Mouse (Mus musculus): ENCODE data around the gene Olfr1018. TPM values are rescaled to one million over a fixed set of nuclear protein-coding genes. Genes with fewer than 3 reads are reported as not detected.

Olfr1018 gene
- polyA plus RNA-seq (2015; fragmentation: Nextera tagmentation; extraction: Ambion mirVana): not detected in 2 replicates

GRCm38 (mm10) chr2:85818179-85818578 is at the start of gene Olfr1018:
Gene Olfr1018, plus strand, starts transcription at chr2:85818479.
- Histone ChIP-seq H3K4me1 (replicated peaks; ENCODE audit: insufficient read depth, low read length) (no peaks in the 10 kb centered on the region), H3K9ac (ENCODE audit: low read depth, low read length) (no peak within 1 kb of the TSS), H3K36me3 (ENCODE audit: insufficient read depth, low read length) (no peaks in the 10 kb centered on the region), H3K27ac (no peak within 1 kb of the TSS), H3K4me3 (replicated peaks; ENCODE audit: low read depth, low read length) (no peak within 1 kb of the TSS), H3K4me2 (ENCODE audit: low read length) (no peak within 1 kb of the TSS), H3K27me3 (ENCODE audit: insufficient read depth, low read length) (no peaks in the 10 kb centered on the region), H3K9me3 (replicated peaks; ENCODE audit: low read length) (no peaks in the 10 kb centered on the region)
- ATAC-seq (replicated peaks; ENCODE audit: low FRiP score, low read depth): no peak
- TF ChIP-seq CTCF (IDR thresholded peaks at IDR 0.05; ENCODE audit: low read depth): no peak
- DNase-seq (ENCODE audit: low spot score): no peak

GRCm38 (mm10) chr2:85772413-85772812 is 45.9 kb upstream of the Olfr1018 start, which contains the start of gene Olfr1014:
Gene Olfr1014, plus strand, starts transcription at chr2:85772713.
- Histone ChIP-seq H3K9ac (ENCODE audit: low read depth, low read length) (no peak within 1 kb of the TSS), H3K9me3 (replicated peaks; ENCODE audit: low read length) (no peaks in the 10 kb centered on the region), H3K4me3 (replicated peaks; ENCODE audit: low read depth, low read length) (no peak within 1 kb of the TSS), H3K4me2 (ENCODE audit: low read length) (no peak within 1 kb of the TSS), H3K4me1 (replicated peaks; ENCODE audit: insufficient read depth, low read length) (no peaks in the 10 kb centered on the region), H3K36me3 (ENCODE audit: insufficient read depth, low read length) (no peaks in the 10 kb centered on the region), H3K27ac (no peak within 1 kb of the TSS), H3K27me3 (ENCODE audit: insufficient read depth, low read length) (no peaks in the 10 kb centered on the region)
- TF ChIP-seq CTCF (IDR thresholded peaks at IDR 0.05; ENCODE audit: low read depth): no peak
- DNase-seq (ENCODE audit: low spot score): no peak
- ATAC-seq (replicated peaks; ENCODE audit: low FRiP score, low read depth): no peak

GRCm38 (mm10) chr2:85781717-85782116 is 36.6 kb upstream of the Olfr1018 start, which contains the start of gene Olfr1015:
Gene Olfr1015, plus strand, starts transcription at chr2:85782017.
- ATAC-seq (replicated peaks; ENCODE audit: low FRiP score, low read depth) (no peak), DNase-seq (ENCODE audit: low spot score) (no peak)
- H3K4me2 ChIP-seq (ENCODE audit: low read length): no peak within 1 kb of the TSS
- H3K9me3 ChIP-seq (replicated peaks; ENCODE audit: low read length): no peaks in the 10 kb centered on the region
- TF ChIP-seq CTCF (IDR thresholded peaks at IDR 0.05; ENCODE audit: low read depth): no peak
- no peaks in the 10 kb centered on the region for H3K36me3 ChIP-seq (ENCODE audit: insufficient read depth, low read length)
- no peak within 1 kb of the TSS for H3K27ac ChIP-seq
- no peak within 1 kb of the TSS for H3K4me3 ChIP-seq (replicated peaks; ENCODE audit: low read depth, low read length)
- no peaks in the 10 kb centered on the region for H3K27me3 ChIP-seq (ENCODE audit: insufficient read depth, low read length)
- H3K9ac ChIP-seq (ENCODE audit: low read depth, low read length): no peak within 1 kb of the TSS
- no peaks in the 10 kb centered on the region for H3K4me1 ChIP-seq (replicated peaks; ENCODE audit: insufficient read depth, low read length)

GRCm38 (mm10) chr2:85792331-85792730 is 25.9 kb upstream of the Olfr1018 start:
- no peaks in the 10 kb centered on the region for H3K4me1 ChIP-seq (replicated peaks; ENCODE audit: insufficient read depth, low read length)
- no peak overlapping the region for H3K9ac ChIP-seq (ENCODE audit: low read depth, low read length)
- no peak overlapping the region for H3K27ac ChIP-seq
- no peaks in the 10 kb centered on the region for H3K9me3 ChIP-seq (replicated peaks; ENCODE audit: low read length)
- 70% methylated on average over 2 of the region's 2 CpGs for whole genome bisulfite sequencing
- no peak overlapping the region for H3K4me3 ChIP-seq (replicated peaks; ENCODE audit: low read depth, low read length)
- no peak for DNase-seq (ENCODE audit: low spot score)
- H3K36me3 ChIP-seq (ENCODE audit: insufficient read depth, low read length): no peaks in the 10 kb centered on the region
- no peak for ATAC-seq (replicated peaks; ENCODE audit: low FRiP score, low read depth)
- no peaks in the 10 kb centered on the region for H3K27me3 ChIP-seq (ENCODE audit: insufficient read depth, low read length)
- TF ChIP-seq CTCF (IDR thresholded peaks at IDR 0.05; ENCODE audit: low read depth): no peak
- no peak overlapping the region for H3K4me2 ChIP-seq (ENCODE audit: low read length)

- Histone ChIP-seq H3K27ac (no peak within 1 kb of the TSS), H3K9ac (ENCODE audit: low read depth, low read length) (no peak within 1 kb of the TSS), H3K4me2 (ENCODE audit: low read length) (no peak within 1 kb of the TSS), H3K9me3 (replicated peaks; ENCODE audit: low read length) (no peaks in the 10 kb centered on the region), H3K36me3 (ENCODE audit: insufficient read depth, low read length) (no peaks in the 10 kb centered on the region), H3K4me3 (replicated peaks; ENCODE audit: low read depth, low read length) (no peak within 1 kb of the TSS), H3K4me1 (replicated peaks; ENCODE audit: insufficient read depth, low read length) (no peaks in the 10 kb centered on the region), H3K27me3 (ENCODE audit: insufficient read depth, low read length) (no peaks in the 10 kb centered on the region)
- 87% methylated on average over 2 of the region's 2 CpGs for WGBS
- ATAC-seq (replicated peaks; ENCODE audit: low FRiP score, low read depth) (no peak), DNase-seq (ENCODE audit: low spot score) (no peak)
- TF ChIP-seq CTCF (IDR thresholded peaks at IDR 0.05; ENCODE audit: low read depth): no peak
Observed at GRCm38 (mm10) chr2:85802444-85802843, 15.8 kb upstream of the Olfr1018 start, which contains the start of gene Olfr1016. Gene Olfr1016, minus strand, starts transcription at chr2:85802544.

- ATAC-seq (replicated peaks; ENCODE audit: low FRiP score, low read depth) (no peak), DNase-seq (ENCODE audit: low spot score) (no peak)
- no peaks in the 10 kb centered on the region for H3K4me1 ChIP-seq (replicated peaks; ENCODE audit: insufficient read depth, low read length)
- H3K4me3 ChIP-seq (replicated peaks; ENCODE audit: low read depth, low read length): no peak overlapping the region
- no peak for TF ChIP-seq CTCF (IDR thresholded peaks at IDR 0.05; ENCODE audit: low read depth)
- 88% methylated on average over 4 of the region's 4 CpGs for WGBS
- no peak overlapping the region for H3K4me2 ChIP-seq (ENCODE audit: low read length)
- H3K36me3 ChIP-seq (ENCODE audit: insufficient read depth, low read length): no peaks in the 10 kb centered on the region
- H3K27me3 ChIP-seq (ENCODE audit: insufficient read depth, low read length): no peaks in the 10 kb centered on the region
- no peak overlapping the region for H3K27ac ChIP-seq
- no peak overlapping the region for H3K9ac ChIP-seq (ENCODE audit: low read depth, low read length)
- no peaks in the 10 kb centered on the region for H3K9me3 ChIP-seq (replicated peaks; ENCODE audit: low read length)
Observed at GRCm38 (mm10) chr2:85804501-85804900, 13.8 kb upstream of the Olfr1018 start.

GRCm38 (mm10) chr2:85845383-85845782 is 27.1 kb downstream of the Olfr1018 start, which contains the start of gene Olfr1019:
Gene Olfr1019, minus strand, starts transcription at chr2:85845483.
- H3K4me2 ChIP-seq (ENCODE audit: low read length): no peak within 1 kb of the TSS
- H3K4me3 ChIP-seq (replicated peaks; ENCODE audit: low read depth, low read length): no peak within 1 kb of the TSS
- H3K9ac ChIP-seq (ENCODE audit: low read depth, low read length): no peak within 1 kb of the TSS
- ATAC-seq (replicated peaks; ENCODE audit: low FRiP score, low read depth) (no peak), DNase-seq (ENCODE audit: low spot score) (no peak)
- no peaks in the 10 kb centered on the region for H3K36me3 ChIP-seq (ENCODE audit: insufficient read depth, low read length)
- no peaks in the 10 kb centered on the region for H3K4me1 ChIP-seq (replicated peaks; ENCODE audit: insufficient read depth, low read length)
- no peaks in the 10 kb centered on the region for H3K9me3 ChIP-seq (replicated peaks; ENCODE audit: low read length)
- no peak within 1 kb of the TSS for H3K27ac ChIP-seq
- no peaks in the 10 kb centered on the region for H3K27me3 ChIP-seq (ENCODE audit: insufficient read depth, low read length)
- no peak for TF ChIP-seq CTCF (IDR thresholded peaks at IDR 0.05; ENCODE audit: low read depth)
